Mouse (Mus musculus) heart, embryonic 13.5 days (tissue): ENCODE data around the gene Hadh. TPM values are rescaled to one million over a fixed set of nuclear protein-coding genes. Genes with fewer than 3 reads are reported as not detected.

Experiments
- ATAC-seq: fragments of 200-750 bp; cut with Nextera tagmentation; 2 replicates; pipeline ENCODE4 v1.8.0; 2017; ENCODE audit warnings: moderate TSS enrichment; ENCODE audit not compliant: insufficient number of reproducible peaks, low FRiP score, low TSS enrichment; ENCODE audit errors: extremely low read depth
- H3K27ac ChIP-seq: fragments of 300-500 bp; sonication (generic); replicated peaks from 2 replicates; pipeline ENCODE4 v1.5.1; 2015; ENCODE audit warnings: moderate library complexity, mild to moderate bottlenecking, inconsistent platforms
- H3K27me3 ChIP-seq: fragments of 300-500 bp; sonication (generic); replicated peaks from 2 replicates; pipeline ENCODE4 v1.6.1; 2015; ENCODE audit warnings: mild to moderate bottlenecking, inconsistent platforms
- H3K36me3 ChIP-seq: fragments of 300-500 bp; sonication (generic); 2 replicates; pipeline ENCODE4 v1.6.1; 2015; ENCODE audit warnings: mild to moderate bottlenecking, inconsistent platforms
- H3K4me1 ChIP-seq: fragments of 300-500 bp; sonication (generic); 2 replicates; pipeline ENCODE4 v1.6.1; 2015; ENCODE audit warnings: inconsistent platforms
- H3K4me2 ChIP-seq: fragments of 300-500 bp; sonication (generic); 2 replicates; pipeline ENCODE4 v1.6.1; 2015; ENCODE audit warnings: inconsistent platforms, mild to moderate bottlenecking, moderate library complexity
- H3K4me3 ChIP-seq: fragments of 300-500 bp; sonication (generic); 2 replicates; pipeline ENCODE4 v1.5.1; 2015; ENCODE audit warnings: moderate library complexity, mild to moderate bottlenecking, inconsistent platforms
- H3K9ac ChIP-seq: fragments of 300-500 bp; sonication (generic); 2 replicates; pipeline ENCODE4 v1.6.1; 2015; ENCODE audit warnings: inconsistent platforms, mild to moderate bottlenecking, moderate library complexity
- H3K9me3 ChIP-seq: fragments of 300-500 bp; sonication (generic); 2 replicates; pipeline ENCODE4 v1.6.1; 2016; ENCODE audit warnings: inconsistent platforms
- WGBS: fragments of 180-500 bp; shearing (Covaris S2); methylation state at CpG from one replicate; pipeline ENCODE4 v1.1.7; 2015; ENCODE audit warnings: mixed read lengths; 5-methylcytosine and 5-hydroxymethylcytosine counted together
- polyA plus RNA-seq: library from polyadenylated mRNA; unstranded; fragments of >200 nt; fragmentation: Nextera tagmentation; extraction: Ambion mirVana; gene quantifications from 2 replicates; pipeline ENCODE4 v1.2.1, GENCODE M21; 2015

Gene Hadh
- polyA plus RNA-seq, 1 experiment from 2014 or later: 138 TPM

DNA sequence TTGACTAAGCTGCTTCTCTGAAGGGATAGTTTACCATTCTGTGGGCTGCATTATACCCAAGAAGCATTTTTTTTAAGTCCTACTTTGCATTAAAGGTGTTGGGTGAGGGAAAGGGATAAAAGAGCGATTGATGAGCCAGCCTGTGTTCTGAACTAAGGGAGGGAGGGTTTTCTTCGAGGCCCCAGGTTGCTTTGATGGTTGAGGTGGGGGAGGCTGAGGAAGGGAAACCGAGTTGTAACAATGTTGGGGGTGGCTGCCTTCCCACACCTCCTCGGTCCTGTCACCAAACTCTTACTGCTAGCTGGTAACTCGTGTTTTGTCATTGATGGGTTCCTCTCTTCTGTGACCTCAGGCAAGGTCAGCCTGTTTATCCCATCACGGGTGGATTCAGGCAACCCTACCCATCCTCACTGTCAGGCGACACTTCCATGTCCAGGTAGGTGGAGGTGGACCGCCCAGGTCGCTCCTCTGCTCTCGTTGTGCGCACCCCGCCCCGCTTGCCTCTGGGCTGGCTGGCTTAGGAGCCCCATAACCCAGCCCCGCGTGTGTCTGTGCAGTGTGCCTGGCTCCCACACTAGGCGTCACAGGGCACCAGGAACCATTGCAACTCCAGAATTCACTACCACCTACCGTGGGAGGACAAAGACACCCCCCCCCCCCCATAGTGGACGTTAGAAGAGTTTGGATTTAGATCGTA, 81.1 kb downstream of the Hadh start:
- no peak overlapping the region for H3K9ac ChIP-seq
- no peaks in the 10 kb centered on the region for H3K9me3 ChIP-seq
- H3K36me3 ChIP-seq: no peaks in the 10 kb centered on the region
- no peak overlapping the region for H3K4me3 ChIP-seq
- 75% methylated on average over 19 of the region's 19 CpGs for WGBS
- no peak overlapping the region for H3K4me2 ChIP-seq
- H3K27me3 ChIP-seq: no peaks in the 10 kb centered on the region
- H3K27ac ChIP-seq: no peak overlapping the region
- H3K4me1 ChIP-seq: peaks cover 16% of the 10 kb centered on the region
- ATAC-seq: no peak

DNA sequence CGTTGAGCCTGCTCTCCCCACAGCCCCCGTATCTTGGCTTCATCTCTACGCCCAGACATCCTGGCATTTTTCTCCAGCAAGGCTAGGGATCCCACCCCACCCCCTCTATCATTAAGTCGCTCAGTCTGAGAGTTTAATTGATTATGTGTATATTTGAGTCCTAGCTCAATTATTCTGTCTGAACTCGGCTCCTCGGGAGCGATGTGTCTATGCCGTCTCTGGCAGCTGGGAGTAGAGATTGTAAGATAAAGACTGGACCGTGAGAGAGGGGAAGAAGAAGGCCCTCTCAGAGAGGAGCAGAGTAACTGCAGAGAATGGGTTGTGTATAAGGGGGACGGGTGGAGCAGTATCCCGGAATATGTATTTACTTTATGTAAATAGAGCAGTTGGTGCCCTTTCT, 81.7 kb downstream of the Hadh start:
- ATAC-seq: no peak
- Histone ChIP-seq H3K36me3 (no peaks in the 10 kb centered on the region), H3K4me1 (peaks cover 16% of the 10 kb centered on the region), H3K27me3 (no peaks in the 10 kb centered on the region), H3K4me2 (peak overlapping the region; percentile 33; the same call in 1 of the 2 replicates), H3K27ac (no peak overlapping the region), H3K4me3 (no peak overlapping the region), H3K9me3 (no peaks in the 10 kb centered on the region), H3K9ac (0 out of 2 replicates have a peak overlapping the region, but pooled peaks have one; percentile 28)
- WGBS: 33% methylated on average over 11 of the region's 11 CpGs

DNA sequence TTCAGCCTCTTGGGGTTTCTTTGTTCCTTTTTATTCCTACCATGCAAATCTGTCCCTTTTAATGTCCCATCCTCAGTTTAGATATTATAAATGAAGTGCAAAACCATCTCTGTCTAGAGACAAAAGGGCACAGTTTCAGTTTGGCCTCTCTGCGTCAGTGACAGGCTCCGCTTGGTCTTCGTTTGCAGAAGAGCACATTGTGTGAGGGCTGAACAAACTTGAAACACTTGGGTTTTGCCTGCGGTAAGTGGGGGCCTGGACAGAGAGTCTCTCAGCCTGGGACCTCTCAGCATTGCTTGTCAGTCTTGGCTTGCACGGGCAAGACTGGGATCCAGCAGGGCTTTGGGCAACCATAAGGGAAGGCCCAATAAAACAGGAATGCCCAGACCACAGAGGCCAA, 85.7 kb downstream of the Hadh start:
- Histone ChIP-seq H3K9me3 (no peaks in the 10 kb centered on the region), H3K36me3 (no peaks in the 10 kb centered on the region), H3K4me1 (peaks cover 16% of the 10 kb centered on the region), H3K4me2 (no peak overlapping the region), H3K27ac (no peak overlapping the region), H3K4me3 (no peak overlapping the region), H3K27me3 (no peaks in the 10 kb centered on the region), H3K9ac (no peak overlapping the region)
- no peak for ATAC-seq
- WGBS: 82% methylated on average over 5 of the region's 5 CpGs

Other genes with a start within 250 kb of the Hadh start
- gene Lef1, start 161.6 kb downstream of the Hadh start, polyA plus RNA-seq: 8.1 and 9.8 TPM in 2 replicates
- 9.6 and 10.5 TPM in 2 replicates for gene Cyp2u1, start 31.1 kb upstream of the Hadh start, polyA plus RNA-seq
- gene Sgms2, start 219.3 kb upstream of the Hadh start, polyA plus RNA-seq: 0.57 and 0.85 TPM in 2 replicates